Mouse (Mus musculus) cortical plate, adult 2 months (tissue): Measurements from ENCODE around the gene Dvl1. TPM values are rescaled to one million over a fixed set of nuclear protein-coding genes. Genes with fewer than 3 reads are reported as not detected.

Source experiments
- H3K27ac ChIP-seq: fragments of 200-500 bp; 2 replicates; pipeline ENCODE4 v1.5.1; 2012; ENCODE audit warnings: low read length, control low read depth, inconsistent platforms; ENCODE audit not compliant: insufficient read depth
- H3K4me1 ChIP-seq: fragments of 200-500 bp; 2 replicates; pipeline ENCODE4 v1.6.1; 2011; ENCODE audit warnings: low read length; ENCODE audit not compliant: control insufficient read depth, insufficient read depth
- H3K4me3 ChIP-seq: fragments of 200-500 bp; 2 replicates; pipeline ENCODE4 v1.5.1; 2011; ENCODE audit warnings: mild to moderate bottlenecking, low read length, control low read depth; ENCODE audit not compliant: insufficient read depth
- CTCF ChIP-seq: fragments of 200-500 bp; IDR thresholded peaks from 2 replicates; pipeline ENCODE4 v1.5.1; 2011; ENCODE audit warnings: mild to moderate bottlenecking, control low read depth, low read length; ENCODE audit not compliant: insufficient read depth; ENCODE audit errors: extremely low read depth
- POLR2A ChIP-seq: fragments of 200-500 bp; IDR thresholded peaks from 2 replicates; pipeline ENCODE4 v1.6.1; 2011; ENCODE audit warnings: mild to moderate bottlenecking, low read length, control low read depth; ENCODE audit not compliant: insufficient read depth; ENCODE audit errors: extremely low read depth
- polyA plus RNA-seq: library from polyadenylated mRNA; depleted of rRNA; stranded (reverse); fragments of >200 nt; gene quantifications from 2 replicates; pipeline ENCODE4 v1.2.3, GENCODE M21; 2012

Dvl1 gene
- polyA plus RNA-seq, 1 experiment = 133 TPM

DNA sequence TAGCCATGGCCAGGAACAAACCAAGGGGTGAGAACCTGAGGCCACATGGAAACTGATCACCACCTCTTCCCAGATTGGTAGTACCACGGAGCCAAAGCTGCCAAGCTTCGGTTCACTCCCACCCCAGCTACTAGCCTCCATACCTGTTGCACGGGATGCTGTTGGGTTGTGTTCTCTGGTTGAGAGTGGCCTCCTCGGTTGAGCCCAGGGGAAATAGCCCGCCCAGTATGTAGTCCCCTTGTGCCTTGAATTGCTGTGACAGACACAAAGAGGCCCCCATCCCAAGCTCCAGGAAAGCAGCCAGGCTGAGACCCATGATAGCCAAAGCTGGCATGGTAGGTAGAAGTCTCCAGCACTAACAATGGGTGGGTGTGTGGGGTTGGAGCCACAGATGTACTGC lies 15.8 kb downstream of the Dvl1 start, which contains the start of gene Tas1r3:
TSS of gene Tas1r3 (minus strand) at position 362 of the 400 bp plus-strand sequence.
- Histone ChIP-seq H3K4me1 (no peaks in the 10 kb centered on the region), H3K4me3 (no peak within 1 kb of the TSS), H3K27ac (no peak within 1 kb of the TSS)
- no peak for TF ChIP-seq POLR2A
- TF ChIP-seq CTCF = no peak

DNA sequence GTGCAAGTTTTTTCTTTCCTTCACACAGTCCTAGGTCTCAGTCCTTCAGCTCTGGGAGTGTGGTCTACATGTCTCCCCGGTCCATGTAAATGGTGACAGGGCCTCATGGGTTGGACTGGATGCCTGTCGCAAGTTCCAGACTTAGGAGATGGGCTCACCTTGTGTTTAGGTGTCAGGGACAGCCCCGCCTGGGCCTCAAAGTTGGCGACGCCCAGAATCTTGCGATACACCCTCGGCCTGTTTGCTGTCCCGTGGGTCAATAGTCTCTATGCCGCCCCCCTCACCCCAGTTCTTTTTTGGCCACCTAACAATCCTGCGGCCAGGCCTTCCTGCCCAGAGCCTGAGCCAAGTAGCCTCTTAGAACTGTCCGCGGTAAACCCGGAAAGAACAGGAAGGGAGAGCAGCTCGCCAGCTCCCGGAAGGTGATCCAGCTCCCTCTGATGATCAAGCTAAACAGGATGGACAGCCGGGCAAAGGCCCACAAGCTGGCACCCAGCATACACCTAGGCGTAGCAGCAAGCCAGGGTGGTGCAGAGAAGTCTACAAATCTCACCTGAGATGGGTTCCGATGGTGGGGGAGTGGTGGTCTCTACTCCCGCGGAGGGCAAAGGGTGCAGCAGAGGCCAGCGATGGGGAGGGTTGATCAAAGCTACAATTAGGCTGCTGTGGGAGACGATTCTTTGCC lies 21.6 kb downstream of the Dvl1 start:
- peak overlapping the region; percentile 96 for H3K4me3 ChIP-seq
- no peak for TF ChIP-seq CTCF
- TF ChIP-seq POLR2A = no peak
- no peak overlapping the region for H3K27ac ChIP-seq
- peaks cover 2% of the 10 kb centered on the region; the same call in 1 of the 2 replicates for H3K4me1 ChIP-seq

DNA sequence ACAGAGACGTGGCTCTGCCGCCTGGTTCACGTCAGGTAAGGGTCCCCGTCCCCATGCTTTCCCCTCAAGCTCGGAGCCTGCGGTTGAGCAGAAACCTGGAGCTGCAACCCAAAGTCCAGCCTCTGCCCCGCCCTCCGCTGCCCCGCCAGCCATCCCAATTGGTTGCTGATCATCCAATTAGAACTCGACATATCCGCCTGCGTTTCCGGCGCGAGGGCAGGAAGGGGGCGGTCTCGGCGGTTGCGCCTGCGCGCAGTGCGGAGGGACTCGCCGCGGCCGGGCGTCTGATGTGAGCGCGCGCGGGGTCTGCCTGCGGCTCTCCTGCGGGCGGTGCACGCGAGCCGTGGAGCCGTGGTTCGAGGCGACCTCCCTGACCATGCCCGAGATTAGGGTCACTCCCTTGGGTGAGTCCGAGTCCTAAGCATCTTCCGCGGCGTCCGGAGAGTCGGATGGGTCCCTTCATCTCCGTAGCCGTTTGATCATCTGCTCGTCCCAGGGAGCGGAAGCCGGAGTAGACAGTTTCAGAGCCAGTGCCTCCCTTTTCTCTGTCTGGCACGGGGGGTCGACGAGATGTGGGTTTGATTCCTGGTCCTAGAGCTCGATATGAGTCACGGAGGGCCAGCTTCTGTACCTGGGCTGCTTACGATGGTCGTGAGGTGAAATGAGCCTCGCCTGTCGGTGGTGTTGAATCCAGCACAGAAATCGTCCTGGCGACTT lies 22.3 kb downstream of the Dvl1 start, which contains the start of the genes Cptp and Ints11:
TSS of gene Cptp (minus strand) at position 124 of the 717 bp plus-strand sequence.
TSS of gene Ints11 (plus strand) at position 230 of the 717 bp plus-strand sequence.
- TF ChIP-seq CTCF (no peak), POLR2A (peak; percentile 72)
- H3K4me1 ChIP-seq = peaks cover 2% of the 10 kb centered on the region; the same call in 1 of the 2 replicates

DNA sequence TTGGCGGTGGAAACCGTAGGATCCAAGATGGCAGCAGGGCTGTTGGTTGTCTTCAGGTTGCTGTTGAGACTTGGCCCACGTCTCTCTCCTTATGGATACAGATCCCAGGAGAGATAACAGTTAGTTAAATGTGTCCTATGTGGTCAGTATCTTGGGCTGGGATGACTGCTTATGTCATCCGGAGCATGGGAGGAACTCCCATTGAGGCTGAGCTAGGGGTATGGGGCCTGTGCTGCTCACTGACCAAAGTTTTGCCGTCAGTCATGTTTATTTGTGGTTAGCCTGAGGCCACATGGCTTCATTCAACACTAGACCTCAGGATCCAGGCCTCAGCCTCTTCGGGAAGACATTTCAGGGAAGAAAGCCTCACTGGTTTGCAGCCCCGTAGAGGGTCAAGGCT lies 24.2 kb downstream of the Dvl1 start:
- peaks cover 2% of the 10 kb centered on the region; the same call in 1 of the 2 replicates for H3K4me1 ChIP-seq
- TF ChIP-seq POLR2A = no peak
- no peak for TF ChIP-seq CTCF
- no peak overlapping the region for H3K27ac ChIP-seq
- H3K4me3 ChIP-seq = no peak overlapping the region

More for the DNA sequence above, 22.3 kb downstream of the Dvl1 start, which contains the start of the genes Cptp and Ints11:
- Histone ChIP-seq H3K4me3 (peak within 1 kb of the TSS; percentile 96), H3K27ac (no peak within 1 kb of the TSS)

DNA sequence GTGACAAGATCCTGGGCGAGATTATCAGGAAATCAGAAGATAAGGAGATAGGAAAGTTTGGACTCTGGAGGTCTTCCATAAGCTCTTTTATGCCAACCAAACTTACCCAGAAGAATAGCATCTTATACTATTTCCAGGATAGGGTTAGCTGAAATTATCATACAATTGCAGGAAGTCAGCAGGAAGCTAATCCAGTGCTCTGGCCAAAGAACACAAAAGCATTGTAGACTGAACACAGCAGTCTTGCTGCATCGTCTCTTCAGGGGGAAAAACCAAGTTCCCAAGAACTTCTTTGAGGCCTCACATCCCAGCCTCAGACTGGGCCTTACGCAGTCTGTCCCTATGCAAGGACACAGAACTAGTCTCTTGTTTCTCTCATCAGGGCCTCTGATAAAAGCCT lies 36.4 kb downstream of the Dvl1 start:
- Histone ChIP-seq H3K27ac (peak overlapping the region; percentile 10; the same call in 1 of the 2 replicates), H3K4me3 (no peak overlapping the region), H3K4me1 (no peaks in the 10 kb centered on the region)
- no peak for TF ChIP-seq POLR2A
- TF ChIP-seq CTCF = no peak

DNA sequence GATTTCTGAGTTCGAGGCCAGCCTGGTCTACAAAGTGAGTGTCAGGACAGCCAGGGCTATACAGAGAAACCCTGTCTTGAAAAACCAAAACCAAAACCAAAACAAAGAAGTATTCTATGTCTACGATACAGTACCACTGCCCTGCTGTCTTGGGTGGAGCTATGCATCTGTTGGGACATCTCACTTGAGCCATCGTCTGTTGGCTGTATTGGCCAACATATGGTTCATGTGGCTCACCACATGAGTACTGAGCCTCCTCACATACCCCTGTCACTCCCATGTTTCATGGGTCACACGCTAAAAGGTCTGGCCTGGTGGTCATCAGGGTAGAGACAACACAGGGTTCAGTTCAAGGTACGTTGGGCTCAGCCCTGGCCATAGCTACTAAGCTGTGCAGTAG lies 39.1 kb downstream of the Dvl1 start:
- H3K27ac ChIP-seq = no peak overlapping the region
- H3K4me1 ChIP-seq = no peaks in the 10 kb centered on the region
- no peak for TF ChIP-seq CTCF
- TF ChIP-seq POLR2A = no peak
- H3K4me3 ChIP-seq = no peak overlapping the region

DNA sequence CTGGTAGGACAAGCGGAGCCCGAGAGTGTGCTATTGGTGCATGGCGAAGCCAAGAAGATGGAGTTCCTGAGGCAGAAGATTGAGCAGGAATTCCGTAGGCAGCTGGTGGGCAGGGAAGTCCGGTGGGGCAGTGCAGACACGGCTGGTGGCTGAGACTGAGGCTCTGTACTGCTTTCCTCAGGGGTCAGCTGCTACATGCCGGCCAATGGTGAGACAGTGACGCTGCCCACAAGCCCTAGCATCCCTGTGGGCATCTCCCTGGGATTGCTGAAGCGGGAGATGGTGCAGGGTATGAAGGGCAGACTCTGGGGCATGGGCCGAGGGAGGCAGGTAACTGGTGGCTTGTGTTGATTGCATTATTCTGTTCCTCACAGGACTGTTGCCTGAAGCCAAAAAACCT lies 40.5 kb downstream of the Dvl1 start:
- Histone ChIP-seq H3K27ac (no peak overlapping the region), H3K4me3 (no peak overlapping the region), H3K4me1 (no peaks in the 10 kb centered on the region)
- TF ChIP-seq POLR2A = no peak
- TF ChIP-seq CTCF = no peak

DNA sequence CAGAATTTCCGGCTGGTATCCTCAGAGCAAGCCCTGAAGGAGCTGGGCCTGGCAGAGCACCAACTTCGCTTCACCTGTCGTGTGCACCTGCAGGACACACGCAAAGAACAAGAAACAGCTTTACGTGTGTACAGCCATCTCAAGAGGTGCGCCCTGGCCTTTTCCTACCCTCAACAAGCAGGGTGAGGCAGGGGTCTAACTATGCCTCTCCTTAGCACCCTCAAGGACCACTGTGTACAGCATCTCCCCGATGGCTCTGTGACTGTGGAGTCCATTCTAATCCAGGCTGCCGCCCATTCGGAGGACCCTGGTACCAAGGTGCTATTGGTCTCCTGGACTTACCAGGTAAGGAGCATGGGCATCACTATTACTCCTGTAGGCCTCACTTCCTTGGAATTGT lies 41.0 kb downstream of the Dvl1 start:
- TF ChIP-seq CTCF = no peak
- TF ChIP-seq POLR2A = no peak
- H3K4me3 ChIP-seq = no peak overlapping the region
- no peak overlapping the region for H3K27ac ChIP-seq
- peaks cover under 1% of the 10 kb centered on the region for H3K4me1 ChIP-seq

DNA sequence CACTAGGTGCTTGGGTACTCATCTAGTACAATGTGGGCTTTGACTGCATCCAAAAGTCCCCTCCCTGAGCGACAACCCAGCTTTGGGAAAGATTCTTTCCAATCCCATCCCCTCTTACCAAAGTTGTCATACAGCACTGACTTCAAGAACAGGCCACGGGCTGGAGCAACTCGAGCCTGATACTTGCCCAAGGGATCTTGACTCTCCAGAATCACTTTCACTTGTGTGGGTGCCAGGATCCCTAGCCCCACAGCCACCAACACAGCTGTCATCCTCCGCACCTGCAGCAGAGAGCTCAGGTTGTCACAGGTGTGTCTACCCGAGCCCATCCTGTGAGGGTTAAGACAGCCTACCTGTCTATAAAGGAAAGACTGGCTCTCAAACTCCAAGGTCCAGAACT lies 42.1 kb downstream of the Dvl1 start:
- H3K4me3 ChIP-seq = no peak overlapping the region
- TF ChIP-seq POLR2A (no peak), CTCF (no peak)
- H3K4me1 ChIP-seq = peaks cover 6% of the 10 kb centered on the region
- no peak overlapping the region for H3K27ac ChIP-seq
